Mouse (Mus musculus) lung, embryonic 15.5 days (tissue): ENCODE measurements around the gene Olfr18. TPM values are rescaled to one million over a fixed set of nuclear protein-coding genes. Genes with fewer than 3 reads are reported as not detected.
"Not testable (repeated sequence)": the region's sequence is repeated elsewhere in the genome, so short reads cannot be mapped to it uniquely, and the experiment has no call there.

Experiments
- ATAC-seq: fragments of 200-750 bp; cut with Nextera tagmentation; 2 replicates; pipeline ENCODE4 v1.8.0; 2017; ENCODE audit warnings: moderate number of reproducible peaks, borderline replicate concordance; ENCODE audit not compliant: low FRiP score, low TSS enrichment; ENCODE audit errors: extremely low read depth
- H3K27ac ChIP-seq: fragments of 300-500 bp; sonication (generic); 2 replicates; pipeline ENCODE4 v1.5.1; 2015; ENCODE audit warnings: moderate library complexity, mild to moderate bottlenecking, inconsistent platforms
- H3K27me3 ChIP-seq: fragments of 300-500 bp; sonication (generic); 2 replicates; pipeline ENCODE4 v1.6.1; 2015; ENCODE audit warnings: inconsistent platforms
- H3K36me3 ChIP-seq: fragments of 300-500 bp; sonication (generic); 2 replicates; pipeline ENCODE4 v1.6.1; 2015; ENCODE audit warnings: inconsistent platforms
- H3K4me1 ChIP-seq: fragments of 300-500 bp; sonication (generic); 2 replicates; pipeline ENCODE4 v1.6.1; 2015; ENCODE audit warnings: inconsistent platforms
- H3K4me2 ChIP-seq: fragments of 300-500 bp; sonication (generic); 2 replicates; pipeline ENCODE4 v1.6.1; 2015; ENCODE audit warnings: inconsistent platforms, mild to moderate bottlenecking, moderate library complexity
- H3K4me3 ChIP-seq: fragments of 300-500 bp; sonication (generic); 2 replicates; pipeline ENCODE4 v1.5.1; 2015; ENCODE audit warnings: mild to moderate bottlenecking, inconsistent platforms
- H3K9ac ChIP-seq: fragments of 300-500 bp; sonication (generic); 2 replicates; pipeline ENCODE4 v1.6.1; 2015; ENCODE audit warnings: inconsistent platforms
- H3K9me3 ChIP-seq: fragments of 300-500 bp; sonication (generic); 2 replicates; pipeline ENCODE4 v1.6.1; 2016; ENCODE audit warnings: inconsistent platforms
- WGBS: fragments of 180-500 bp; shearing (Covaris S2); methylation state at CpG from one replicate; pipeline ENCODE4 v1.1.7; 2015; 5-methylcytosine and 5-hydroxymethylcytosine counted together
- polyA plus RNA-seq: library from polyadenylated mRNA; unstranded; fragments of >200 nt; fragmentation: Nextera tagmentation; extraction: Ambion mirVana; gene quantifications from 2 replicates; pipeline ENCODE4 v1.2.1, GENCODE M21; 2015

The Olfr18 gene
- polyA plus RNA-seq: 0.19 TPM in 1 of 2 replicates, not detected in the other

GRCm38 (mm10) chr9:20335994-20336393 is at the start of gene Olfr18:
Gene Olfr18, minus strand, starts transcription at chr9:20336094.
- Histone ChIP-seq H3K36me3 (no peaks in the 10 kb centered on the region), H3K9ac (no peak within 1 kb of the TSS), H3K4me3 (no peak within 1 kb of the TSS), H3K4me2 (no peak within 1 kb of the TSS), H3K4me1 (no peaks in the 10 kb centered on the region), H3K9me3 (no peaks in the 10 kb centered on the region), H3K27ac (no peak within 1 kb of the TSS), H3K27me3 (no peaks in the 10 kb centered on the region)
- no peak for ATAC-seq

GRCm38 (mm10) chr9:20385343-20385703 is 49.4 kb upstream of the Olfr18 start:
- Histone ChIP-seq H3K4me1 (peaks cover 3% of the 10 kb centered on the region; the same call in 1 of the 2 replicates), H3K27me3 (no peaks in the 10 kb centered on the region), H3K27ac (peak overlapping the region; percentile 74), H3K4me3 (peak overlapping the region; percentile 58), H3K36me3 (no peaks in the 10 kb centered on the region), H3K9ac (peak overlapping the region; percentile 41), H3K4me2 (peak overlapping the region; percentile 74), H3K9me3 (no peaks in the 10 kb centered on the region)
- WGBS: 16% methylated on average over 16 of the region's 16 CpGs
- ATAC-seq: peak; percentile 78

- Histone ChIP-seq H3K27me3 (no peaks in the 10 kb centered on the region), H3K9me3 (no peaks in the 10 kb centered on the region), H3K9ac (peak within 1 kb of the TSS; percentile 47), H3K36me3 (no peaks in the 10 kb centered on the region), H3K4me3 (peak within 1 kb of the TSS; percentile 58), H3K27ac (peak within 1 kb of the TSS; percentile 74), H3K4me2 (peak within 1 kb of the TSS; percentile 74), H3K4me1 (peaks cover 3% of the 10 kb centered on the region; the same call in 1 of the 2 replicates)
- WGBS: 3% methylated on average over 40 of the region's 40 CpGs
- peak; percentile 98 for ATAC-seq
These were observed 48.8 kb upstream of the Olfr18 start, which contains the start of gene Zfp560 for GRCm38 (mm10) chr9:20384532-20385342. Gene Zfp560, minus strand, starts transcription at chr9:20385177.

GRCm38 (mm10) chr9:20383659-20384058 is 47.8 kb upstream of the Olfr18 start:
- Histone ChIP-seq H3K36me3 (no peaks in the 10 kb centered on the region), H3K4me2 (peak overlapping the region; percentile 74), H3K27me3 (no peaks in the 10 kb centered on the region), H3K27ac (no peak overlapping the region), H3K9me3 (no peaks in the 10 kb centered on the region), H3K4me1 (peaks cover 3% of the 10 kb centered on the region; the same call in 1 of the 2 replicates), H3K9ac (no peak overlapping the region), H3K4me3 (peak overlapping the region; percentile 58; the same call in 1 of the 2 replicates)
- ATAC-seq: no peak
- 85% methylated on average over 7 of the region's 7 CpGs for WGBS

GRCm38 (mm10) chr9:20374712-20375111 is 38.8 kb upstream of the Olfr18 start:
- Histone ChIP-seq H3K27ac (no peak overlapping the region), H3K27me3 (no peaks in the 10 kb centered on the region), H3K4me3 (no peak overlapping the region), H3K36me3 (no peaks in the 10 kb centered on the region), H3K9me3 (no peaks in the 10 kb centered on the region), H3K4me1 (no peaks in the 10 kb centered on the region), H3K9ac (no peak overlapping the region), H3K4me2 (no peak overlapping the region)
- no peak for ATAC-seq
- WGBS: 93% methylated on average over 1 of the region's 1 CpGs

GRCm38 (mm10) chr9:20367311-20367710 is 31.4 kb upstream of the Olfr18 start:
- no peaks in the 10 kb centered on the region for H3K9me3 ChIP-seq
- H3K9ac ChIP-seq: no peak overlapping the region
- no peak overlapping the region for H3K4me3 ChIP-seq
- H3K27ac ChIP-seq: no peak overlapping the region
- H3K27me3 ChIP-seq: no peaks in the 10 kb centered on the region
- H3K4me2 ChIP-seq: no peak overlapping the region
- H3K4me1 ChIP-seq: no peaks in the 10 kb centered on the region
- WGBS: 90% methylated on average over 2 of the region's 2 CpGs
- peaks cover 4% of the 10 kb centered on the region; the same call in 1 of the 2 replicates for H3K36me3 ChIP-seq
- no peak for ATAC-seq

GRCm38 (mm10) chr9:20348501-20348900 is 12.6 kb upstream of the Olfr18 start:
- Histone ChIP-seq H3K9ac (no peak overlapping the region), H3K36me3 (peaks cover 33% of the 10 kb centered on the region), H3K4me1 (no peaks in the 10 kb centered on the region), H3K27ac (no peak overlapping the region), H3K27me3 (no peaks in the 10 kb centered on the region), H3K9me3 (peaks cover 6% of the 10 kb centered on the region; the same call in 1 of the 2 replicates), H3K4me2 (no peak overlapping the region), H3K4me3 (no peak overlapping the region)
- no peak for ATAC-seq
- WGBS: 81% methylated on average over 4 of the region's 4 CpGs

- ATAC-seq: no peak
- no peak within 1 kb of the TSS for H3K9ac ChIP-seq
- H3K4me2 ChIP-seq: no peak within 1 kb of the TSS
- H3K9me3 ChIP-seq: no peaks in the 10 kb centered on the region
- H3K4me1 ChIP-seq: no peaks in the 10 kb centered on the region
- no peaks in the 10 kb centered on the region for H3K27me3 ChIP-seq
- H3K4me3 ChIP-seq: no peak within 1 kb of the TSS
- H3K27ac ChIP-seq: no peak within 1 kb of the TSS
- 78% methylated on average over 1 of the region's 1 CpGs for WGBS
- no peaks in the 10 kb centered on the region for H3K36me3 ChIP-seq
These were observed 37.7 kb downstream of the Olfr18 start, which contains the start of gene Olfr873 for GRCm38 (mm10) chr9:20298232-20298631. Gene Olfr873, plus strand, starts transcription at chr9:20298532.

GRCm38 (mm10) chr9:20295562-20295961 is 40.3 kb downstream of the Olfr18 start:
- 78% methylated on average over 5 of the region's 5 CpGs for WGBS
- not testable (repeated sequence) for H3K27ac ChIP-seq, ATAC-seq, H3K9me3 ChIP-seq, H3K36me3 ChIP-seq, H3K27me3 ChIP-seq, H3K4me2 ChIP-seq, H3K4me3 ChIP-seq, H3K4me1 ChIP-seq, H3K9ac ChIP-seq

- H3K9me3 ChIP-seq: no peaks in the 10 kb centered on the region
- no peaks in the 10 kb centered on the region for H3K27me3 ChIP-seq
- WGBS: 81% methylated on average over 1 of the region's 1 CpGs
- no peak within 1 kb of the TSS for H3K4me3 ChIP-seq
- no peaks in the 10 kb centered on the region for H3K36me3 ChIP-seq
- ATAC-seq: no peak
- no peak within 1 kb of the TSS for H3K27ac ChIP-seq
- no peak within 1 kb of the TSS for H3K4me2 ChIP-seq
- H3K9ac ChIP-seq: no peak within 1 kb of the TSS
- no peaks in the 10 kb centered on the region for H3K4me1 ChIP-seq
These were observed 53.8 kb downstream of the Olfr18 start, which contains the start of gene Olfr39 for GRCm38 (mm10) chr9:20282051-20282450. Gene Olfr39, plus strand, starts transcription at chr9:20282351.
